Mouse (Mus musculus): ENCODE measurements around the gene Fads3. TPM values are rescaled to one million over a fixed set of nuclear protein-coding genes. Genes with fewer than 3 reads are reported as not detected.

Gene Fads3
- total and polyA plus RNA-seq, 3 experiments, result 2.3 to 11.2 TPM; not detected in 1

DNA sequence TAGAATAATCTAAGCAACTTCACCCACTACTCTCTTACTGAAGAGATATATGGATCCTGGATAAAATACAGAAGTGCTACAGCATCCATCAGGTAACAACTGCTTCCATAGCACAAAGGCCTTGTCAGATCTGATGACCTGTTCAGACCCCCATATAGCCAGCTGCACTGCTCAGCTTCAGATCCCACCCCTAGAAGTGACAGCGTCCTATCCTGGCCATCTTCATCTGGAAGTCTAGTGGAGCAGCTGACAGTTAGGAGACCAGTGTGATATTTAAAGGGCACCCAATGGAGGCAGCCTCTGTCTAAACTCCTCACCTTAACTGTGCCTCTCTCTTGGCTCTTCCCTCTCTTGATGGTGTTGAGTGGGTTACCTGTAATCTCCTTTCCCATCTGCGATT is 67.3 kb downstream of the Fads3 start:
- Histone ChIP-seq H3K79me2 (ENCODE audit: control insufficient read depth, insufficient read depth, low read length, poor library complexity) (no peaks in the 10 kb centered on the region), H3K9me3 (replicated peaks; ENCODE audit: insufficient read depth, low read length) (no peaks in the 10 kb centered on the region), H3K27ac (ENCODE audit: control insufficient read depth, low read depth, low read length) (no peak overlapping the region), H3K4me3 (ENCODE audit: control insufficient read depth in 1 of 2, insufficient read depth in 1 of 2, low read depth in 2 of 2, low read length in 2 of 2) (no peak overlapping the region), H3K9ac (ENCODE audit: control insufficient read depth, low read depth, low read length, poor library complexity, severe bottlenecking) (no peak overlapping the region), H3K27me3 (ENCODE audit: control insufficient read depth in 1 of 2, insufficient read depth in 2 of 2, low read length in 2 of 2) (peaks cover 0 to 3% of the 10 kb centered on the region in 2 experiments; a peak in 1 of 4 replicates), H3K4me1 (ENCODE audit: control insufficient read depth in 1 of 2, insufficient read depth in 2 of 2, low read length in 2 of 2) (peaks cover 2 to 26% of the 10 kb centered on the region in 2 experiments; a peak in 3 of 4 replicates), H3K36me3 (ENCODE audit: control insufficient read depth in 1 of 2, insufficient read depth in 2 of 2, low read length in 2 of 2) (peaks cover 0 to 19% of the 10 kb centered on the region in 2 experiments; a peak in 2 of 4 replicates)
- no peak for DNase-seq (ENCODE audit: low read depth, low spot score)
- TF ChIP-seq NELFE (IDR thresholded peaks at IDR 0.05; ENCODE audit: low read depth, low read length) (no peak), TAL1 (IDR thresholded peaks at IDR 0.05; ENCODE audit: low read length) (no peak), MYB (IDR thresholded peaks at IDR 0.05; ENCODE audit: low read depth, low read length) (no peak), POLR2AphosphoS2 (IDR thresholded peaks at IDR 0.05; ENCODE audit: low read length) (no peak), ZC3H11A (IDR thresholded peaks at IDR 0.05; ENCODE audit: low read depth, low read length) (no peak), ZNF384 (IDR thresholded peaks at IDR 0.05; ENCODE audit: low read depth, low read length) (no peak), ETS1 (IDR thresholded peaks at IDR 0.05; ENCODE audit: low read depth, low read length) (no peak), HCFC1 (IDR thresholded peaks at IDR 0.05; ENCODE audit: low read depth, low read length) (no peak), CHD1 (IDR thresholded peaks at IDR 0.05; ENCODE audit: low read depth, low read length) (no peak)

Other genes with a start within 250 kb of the Fads3 start
- gene Scgb2a2, start 194.0 kb upstream of the Fads3 start, total RNA-seq (2012; rRNA removed), result not detected in 2 replicates
- gene Scgb2a2, start 194.0 kb upstream of the Fads3 start, polyA plus RNA-seq (2012; ENCODE audit: insufficient read depth in 1 of 2, insufficient read length in 2 of 2, low read depth in 1 of 2, low replicate concordance in 2 of 2, missing spikeins in 1 of 2), result not detected
- 91.0 and 103 TPM in 2 replicates for gene Incenp, start 142.0 kb upstream of the Fads3 start, total RNA-seq (2012; rRNA removed)
- gene Incenp, start 142.0 kb upstream of the Fads3 start, polyA plus RNA-seq (2012; ENCODE audit: insufficient read depth in 1 of 2, insufficient read length in 2 of 2, low read depth in 1 of 2, low replicate concordance in 2 of 2, missing spikeins in 1 of 2), result 100 to 1,000 TPM in 1 of 2 experiments, not detected in 1; 216 TPM
- gene Fth1, start 61.0 kb upstream of the Fads3 start, total RNA-seq (2012; rRNA removed), result 444 and 518 TPM in 2 replicates
- 1,000 to 10,000 TPM; 2,118 to 2,175 TPM for gene Fth1, start 61.0 kb upstream of the Fads3 start, polyA plus RNA-seq (2012; ENCODE audit: insufficient read depth in 1 of 2, insufficient read length in 2 of 2, low read depth in 1 of 2, low replicate concordance in 2 of 2, missing spikeins in 1 of 2)
- gene Best1, start 39.9 kb upstream of the Fads3 start, total RNA-seq (2012; rRNA removed), result not detected in 2 replicates
- under 1 TPM in 1 of 2 experiments, not detected in 1; 0.08 TPM for gene Best1, start 39.9 kb upstream of the Fads3 start, polyA plus RNA-seq (2012; ENCODE audit: insufficient read depth in 1 of 2, insufficient read length in 2 of 2, low read depth in 1 of 2, low replicate concordance in 2 of 2, missing spikeins in 1 of 2)
- 0.52 and 1.0 TPM in 2 replicates for gene Rab3il1, start 39.9 kb upstream of the Fads3 start, total RNA-seq (2012; rRNA removed)
- 1 to 10 TPM in 1 of 2 experiments, not detected in 1; 1.4 TPM for gene Rab3il1, start 39.9 kb upstream of the Fads3 start, polyA plus RNA-seq (2012; ENCODE audit: insufficient read depth in 1 of 2, insufficient read length in 2 of 2, low read depth in 1 of 2, low replicate concordance in 2 of 2, missing spikeins in 1 of 2)
- gene Fads2, start 60.2 kb downstream of the Fads3 start, total RNA-seq (2012; rRNA removed), result 55.2 and 64.0 TPM in 2 replicates
- gene Fads2, start 60.2 kb downstream of the Fads3 start, polyA plus RNA-seq (2012; ENCODE audit: insufficient read depth in 1 of 2, insufficient read length in 2 of 2, low read depth in 1 of 2, low replicate concordance in 2 of 2, missing spikeins in 1 of 2), result 100 to 1,000 TPM in 1 of 2 experiments, not detected in 1; 119 TPM
- 36.7 and 38.1 TPM in 2 replicates for gene Fads1, start 141.3 kb downstream of the Fads3 start, total RNA-seq (2012; rRNA removed)
- 10 to 100 TPM in 1 of 2 experiments, not detected in 1; 69.7 TPM for gene Fads1, start 141.3 kb downstream of the Fads3 start, polyA plus RNA-seq (2012; ENCODE audit: insufficient read depth in 1 of 2, insufficient read length in 2 of 2, low read depth in 1 of 2, low replicate concordance in 2 of 2, missing spikeins in 1 of 2)
- gene Tmem258, start 162.4 kb downstream of the Fads3 start, total RNA-seq (2012; rRNA removed), result 322 and 354 TPM in 2 replicates
- gene Tmem258, start 162.4 kb downstream of the Fads3 start, polyA plus RNA-seq (2012; ENCODE audit: insufficient read depth in 1 of 2, insufficient read length in 2 of 2, low read depth in 1 of 2, low replicate concordance in 2 of 2, missing spikeins in 1 of 2), result 100 to 1,000 TPM in 1 of 2 experiments, not detected in 1; 337 TPM
- gene Fen1, start 162.6 kb downstream of the Fads3 start, total RNA-seq (2012; rRNA removed), result 160 and 189 TPM in 2 replicates
- 100 to 1,000 TPM in 1 of 2 experiments, not detected in 1; 145 TPM for gene Fen1, start 162.6 kb downstream of the Fads3 start, polyA plus RNA-seq (2012; ENCODE audit: insufficient read depth in 1 of 2, insufficient read length in 2 of 2, low read depth in 1 of 2, low replicate concordance in 2 of 2, missing spikeins in 1 of 2)
- gene Myrf, start 199.2 kb downstream of the Fads3 start, total RNA-seq (2012; rRNA removed), result 0.20 and 0.23 TPM in 2 replicates
- 1 to 10 TPM in 1 of 2 experiments, not detected in 1; 2.7 TPM for gene Myrf, start 199.2 kb downstream of the Fads3 start, polyA plus RNA-seq (2012; ENCODE audit: insufficient read depth in 1 of 2, insufficient read length in 2 of 2, low read depth in 1 of 2, low replicate concordance in 2 of 2, missing spikeins in 1 of 2)

All from MEL (cell line).